Mouse (Mus musculus): ENCODE measurements around the gene Pdzd2. TPM values are rescaled to one million over a fixed set of nuclear protein-coding genes. Genes with fewer than 3 reads are reported as not detected.

Gene Pdzd2
- polyA plus RNA-seq, 1 experiment: 2.4 TPM

DNA sequence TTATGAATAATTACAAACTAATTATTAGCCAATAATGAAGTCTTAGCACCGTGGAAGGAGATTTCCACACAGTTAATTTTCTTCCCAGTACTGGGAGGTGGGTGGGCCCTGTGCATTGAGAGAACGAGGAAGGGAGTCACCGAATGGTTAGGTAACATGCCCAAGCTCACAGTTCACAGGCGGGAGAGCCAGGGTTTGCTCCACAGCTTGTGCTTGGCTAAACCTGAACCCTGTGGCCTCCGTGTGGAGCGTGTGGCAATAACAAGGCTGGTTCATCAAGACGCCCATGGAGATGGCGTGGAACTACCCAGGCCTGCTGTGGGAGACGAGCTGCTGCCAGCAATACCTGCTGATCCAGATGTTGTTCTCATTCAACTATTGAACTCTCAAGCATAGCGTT lies 361.9 kb downstream of the Pdzd2 start:
- Histone ChIP-seq H3K27ac (ENCODE audit: insufficient read depth, low read length) (no peak overlapping the region), H3K4me1 (ENCODE audit: control insufficient read depth, insufficient read depth, low read length) (no peaks in the 10 kb centered on the region), H3K4me3 (ENCODE audit: insufficient read depth, low read length) (no peak overlapping the region)
- TF ChIP-seq POLR2A (IDR thresholded peaks at IDR 0.05; ENCODE audit: low read depth, low read length): no peak
- no peak for TF ChIP-seq CTCF (IDR thresholded peaks at IDR 0.05; ENCODE audit: borderline replicate concordance, insufficient read depth, low read length)

DNA sequence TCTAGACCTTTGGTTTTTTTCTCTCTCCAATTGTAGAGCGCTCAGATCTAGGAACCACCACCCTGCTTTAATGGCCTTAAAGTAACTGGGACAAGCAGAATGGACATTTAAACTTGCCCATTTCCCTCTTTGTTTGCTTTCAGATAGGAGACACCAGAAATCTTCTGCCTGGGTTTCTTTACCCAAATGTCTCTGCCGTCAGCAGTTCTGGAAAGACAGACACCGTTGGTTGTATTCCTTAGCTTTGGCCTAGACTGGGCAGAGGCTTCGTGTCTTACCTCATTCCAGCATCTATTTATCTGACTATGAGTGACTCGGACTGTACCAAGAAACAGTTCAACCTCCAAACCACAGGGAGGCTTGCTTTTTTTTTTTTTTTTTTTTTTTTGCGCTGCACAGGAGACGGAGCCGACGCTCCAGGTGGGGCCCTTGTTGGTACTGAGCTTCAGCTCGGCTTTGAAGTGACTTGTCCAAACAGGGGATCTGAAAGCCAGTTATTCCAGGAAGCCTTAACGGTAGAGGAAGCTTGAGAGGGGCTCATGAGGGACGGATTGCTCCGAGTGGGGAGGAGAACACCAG lies 363.1 kb downstream of the Pdzd2 start:
- TF ChIP-seq POLR2A (IDR thresholded peaks at IDR 0.05; ENCODE audit: low read depth, low read length) (no peak), CTCF (IDR thresholded peaks at IDR 0.05; ENCODE audit: borderline replicate concordance, insufficient read depth, low read length) (no peak)
- no peak overlapping the region for H3K27ac ChIP-seq (ENCODE audit: insufficient read depth, low read length)
- no peak overlapping the region for H3K4me3 ChIP-seq (ENCODE audit: insufficient read depth, low read length)
- H3K4me1 ChIP-seq (ENCODE audit: control insufficient read depth, insufficient read depth, low read length): no peaks in the 10 kb centered on the region

DNA sequence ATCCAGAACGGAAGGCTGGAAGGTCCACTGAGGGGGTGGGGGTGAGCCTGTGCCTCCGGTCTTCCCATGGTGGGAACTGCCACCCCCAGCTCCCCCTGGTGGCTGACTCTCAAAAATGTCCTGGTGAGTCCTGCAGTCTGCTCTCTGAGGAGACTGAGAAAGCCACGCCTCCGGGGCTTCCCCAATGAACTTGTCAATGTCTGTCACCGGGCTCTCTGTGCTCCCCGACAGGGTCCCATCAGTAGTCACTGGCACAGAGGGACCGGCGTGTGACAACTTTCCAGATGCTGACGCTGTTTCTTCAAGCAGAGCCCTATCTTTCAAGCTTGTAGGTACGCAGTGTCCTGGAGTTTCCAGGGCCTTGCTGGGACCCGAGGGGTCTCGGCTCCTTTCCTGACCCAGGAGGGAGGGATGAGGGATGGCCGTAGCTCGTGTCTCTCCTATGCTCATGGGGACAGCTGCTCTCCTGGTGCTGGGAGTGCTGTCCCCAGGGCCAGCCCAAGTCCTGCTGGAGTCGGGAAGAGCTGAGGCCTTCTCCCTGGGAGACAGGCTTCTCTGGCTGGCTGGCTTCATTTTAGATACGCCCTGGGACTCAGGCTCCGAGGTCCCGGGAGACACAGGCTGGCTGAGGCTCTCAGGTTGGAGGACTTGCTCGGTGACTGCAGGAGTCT lies 363.9 kb downstream of the Pdzd2 start:
- H3K4me1 ChIP-seq (ENCODE audit: control insufficient read depth, insufficient read depth, low read length): no peaks in the 10 kb centered on the region
- H3K27ac ChIP-seq (ENCODE audit: insufficient read depth, low read length): no peak overlapping the region
- TF ChIP-seq CTCF (IDR thresholded peaks at IDR 0.05; ENCODE audit: borderline replicate concordance, insufficient read depth, low read length) (peak; percentile 60), POLR2A (IDR thresholded peaks at IDR 0.05; ENCODE audit: low read depth, low read length) (no peak)
- H3K4me3 ChIP-seq (ENCODE audit: insufficient read depth, low read length): peak overlapping the region; percentile 7; the same call in 1 of the 2 replicates

DNA sequence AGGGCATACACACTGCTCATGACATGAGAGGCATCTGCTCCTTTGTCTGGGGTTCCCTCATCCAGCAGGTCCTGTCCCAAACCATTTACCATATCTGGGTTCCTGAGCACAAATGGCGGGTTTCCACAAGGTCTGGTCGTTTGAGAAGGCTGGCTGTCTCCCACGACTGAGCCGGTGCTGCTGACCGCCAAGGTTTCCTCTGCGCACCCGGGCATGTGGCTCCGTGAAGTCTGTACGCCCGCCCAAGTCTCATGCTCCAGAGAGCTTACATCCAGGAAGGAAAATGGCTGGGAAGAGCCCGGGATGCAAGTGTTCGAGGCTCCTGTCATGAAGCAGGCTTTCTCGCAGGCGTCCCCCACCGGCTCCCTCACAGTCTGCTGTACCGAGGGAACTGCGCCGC lies 364.8 kb downstream of the Pdzd2 start:
- no peak overlapping the region for H3K4me3 ChIP-seq (ENCODE audit: insufficient read depth, low read length)
- TF ChIP-seq POLR2A (IDR thresholded peaks at IDR 0.05; ENCODE audit: low read depth, low read length): no peak
- TF ChIP-seq CTCF (IDR thresholded peaks at IDR 0.05; ENCODE audit: borderline replicate concordance, insufficient read depth, low read length): no peak
- H3K27ac ChIP-seq (ENCODE audit: insufficient read depth, low read length): no peak overlapping the region
- H3K4me1 ChIP-seq (ENCODE audit: control insufficient read depth, insufficient read depth, low read length): no peaks in the 10 kb centered on the region

DNA sequence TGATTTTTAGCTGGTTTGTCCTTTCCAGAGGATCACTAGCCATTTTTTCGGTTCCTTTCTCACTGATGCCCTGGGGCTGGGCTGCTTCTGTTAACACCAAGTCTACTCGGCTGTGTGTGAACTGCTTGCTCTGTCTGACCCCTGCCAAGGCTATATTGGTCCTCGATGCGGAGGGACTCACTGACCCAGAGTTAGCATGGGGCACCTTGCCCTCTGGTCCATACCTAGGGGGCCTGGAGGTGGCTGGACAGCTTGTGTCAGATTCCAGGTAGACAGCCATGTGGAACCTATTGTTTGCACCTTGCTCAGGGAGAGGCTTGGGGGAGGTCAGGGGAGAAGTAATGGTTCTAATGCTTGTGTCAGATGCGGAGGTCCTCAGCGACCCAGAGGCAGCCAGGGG lies 365.8 kb downstream of the Pdzd2 start:
- Histone ChIP-seq H3K4me1 (ENCODE audit: control insufficient read depth, insufficient read depth, low read length) (no peaks in the 10 kb centered on the region), H3K27ac (ENCODE audit: insufficient read depth, low read length) (no peak overlapping the region), H3K4me3 (ENCODE audit: insufficient read depth, low read length) (no peak overlapping the region)
- TF ChIP-seq POLR2A (IDR thresholded peaks at IDR 0.05; ENCODE audit: low read depth, low read length): no peak
- no peak for TF ChIP-seq CTCF (IDR thresholded peaks at IDR 0.05; ENCODE audit: borderline replicate concordance, insufficient read depth, low read length)

DNA sequence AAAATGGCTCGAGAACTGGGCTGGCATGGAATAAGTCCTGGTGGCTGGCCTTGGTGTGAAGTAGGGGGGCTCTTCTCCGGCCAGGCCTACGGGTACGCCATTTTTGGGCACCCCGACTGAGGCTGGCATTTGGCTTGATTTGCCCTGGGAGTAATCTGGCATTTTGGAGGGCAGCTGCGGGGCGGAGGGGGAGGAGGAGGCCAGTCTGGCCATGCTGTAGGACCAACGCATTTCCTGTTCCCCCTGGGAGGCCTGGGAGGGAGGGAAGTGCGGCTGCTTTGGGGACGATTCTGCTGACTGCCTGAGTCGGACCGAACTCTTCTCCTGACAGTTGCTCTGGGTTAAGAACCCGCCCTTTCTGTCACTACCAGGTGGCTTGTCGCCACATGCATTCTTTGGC lies 366.2 kb downstream of the Pdzd2 start:
- TF ChIP-seq CTCF (IDR thresholded peaks at IDR 0.05; ENCODE audit: borderline replicate concordance, insufficient read depth, low read length) (no peak), POLR2A (IDR thresholded peaks at IDR 0.05; ENCODE audit: low read depth, low read length) (no peak)
- Histone ChIP-seq H3K27ac (ENCODE audit: insufficient read depth, low read length) (no peak overlapping the region), H3K4me1 (ENCODE audit: control insufficient read depth, insufficient read depth, low read length) (no peaks in the 10 kb centered on the region), H3K4me3 (ENCODE audit: insufficient read depth, low read length) (no peak overlapping the region)

DNA sequence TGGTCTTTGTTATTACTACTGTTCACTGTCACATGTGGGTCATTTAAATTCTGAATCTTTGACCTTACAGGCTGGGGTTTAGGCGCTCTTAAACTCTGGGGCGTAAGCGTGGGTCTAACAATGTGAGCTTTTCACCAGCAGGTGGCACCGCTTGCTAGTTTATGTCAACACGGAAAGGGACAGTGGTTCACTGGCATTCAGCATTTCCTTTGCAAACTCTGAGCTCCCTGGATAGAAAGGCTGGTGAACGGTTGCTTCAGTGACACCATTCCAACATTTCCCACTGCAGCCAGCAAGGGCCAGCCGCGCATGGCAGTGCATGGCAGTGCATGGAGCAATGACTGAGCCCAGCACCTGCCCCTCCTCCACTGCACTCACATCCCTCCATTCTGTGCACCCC lies 368.5 kb downstream of the Pdzd2 start:
- H3K27ac ChIP-seq (ENCODE audit: insufficient read depth, low read length): no peak overlapping the region
- no peaks in the 10 kb centered on the region for H3K4me1 ChIP-seq (ENCODE audit: control insufficient read depth, insufficient read depth, low read length)
- TF ChIP-seq CTCF (IDR thresholded peaks at IDR 0.05; ENCODE audit: borderline replicate concordance, insufficient read depth, low read length): peak; percentile 82
- no peak for TF ChIP-seq POLR2A (IDR thresholded peaks at IDR 0.05; ENCODE audit: low read depth, low read length)
- no peak overlapping the region for H3K4me3 ChIP-seq (ENCODE audit: insufficient read depth, low read length)

DNA sequence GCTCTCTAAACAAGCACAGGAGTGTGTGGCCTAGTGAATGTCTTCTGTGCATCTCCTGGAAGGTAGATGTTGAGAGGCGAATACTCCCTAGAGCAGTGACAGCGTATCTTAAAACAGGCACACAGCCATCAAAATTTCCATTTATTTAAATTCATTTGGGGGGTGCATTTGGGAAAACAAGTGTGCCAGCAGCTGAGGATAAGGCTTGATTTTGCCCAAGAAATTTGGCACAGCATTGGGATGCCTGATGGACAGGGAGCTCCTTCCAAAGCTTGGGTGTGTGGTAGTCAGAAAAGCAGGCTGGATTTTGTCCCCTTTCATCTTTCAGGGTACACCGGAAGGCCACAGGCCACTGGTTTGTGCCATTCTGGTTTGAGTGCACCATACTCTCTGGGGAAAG lies 369.6 kb downstream of the Pdzd2 start:
- TF ChIP-seq CTCF (IDR thresholded peaks at IDR 0.05; ENCODE audit: borderline replicate concordance, insufficient read depth, low read length) (no peak), POLR2A (IDR thresholded peaks at IDR 0.05; ENCODE audit: low read depth, low read length) (no peak)

DNA sequence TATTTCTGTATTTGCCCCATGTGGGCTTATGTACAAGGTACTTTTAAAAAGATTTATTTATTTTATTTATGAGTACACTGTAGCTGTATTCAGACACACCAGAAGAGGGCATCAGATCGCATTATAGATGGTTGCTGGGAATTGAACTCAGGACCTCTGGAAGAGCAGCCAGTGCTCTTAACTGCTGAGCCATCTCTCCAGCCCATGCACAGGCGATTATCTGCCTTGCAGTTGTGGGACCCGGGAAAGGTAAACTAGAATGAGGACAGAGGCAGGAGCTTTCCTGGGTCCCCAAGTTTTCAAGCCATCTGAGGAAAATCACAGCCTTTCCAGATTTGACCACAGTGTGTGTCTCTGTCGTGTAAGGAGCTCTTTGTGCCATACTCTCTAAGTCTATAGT lies 370.9 kb downstream of the Pdzd2 start:
- no peak overlapping the region for H3K27ac ChIP-seq (ENCODE audit: insufficient read depth, low read length)
- TF ChIP-seq POLR2A (IDR thresholded peaks at IDR 0.05; ENCODE audit: low read depth, low read length) (no peak), CTCF (IDR thresholded peaks at IDR 0.05; ENCODE audit: borderline replicate concordance, insufficient read depth, low read length) (no peak)
- H3K4me3 ChIP-seq (ENCODE audit: insufficient read depth, low read length): no peak overlapping the region
- H3K4me1 ChIP-seq (ENCODE audit: control insufficient read depth, insufficient read depth, low read length): no peaks in the 10 kb centered on the region

More for the DNA sequence above, 369.6 kb downstream of the Pdzd2 start:
- H3K27ac ChIP-seq (ENCODE audit: insufficient read depth, low read length): no peak overlapping the region
- no peaks in the 10 kb centered on the region for H3K4me1 ChIP-seq (ENCODE audit: control insufficient read depth, insufficient read depth, low read length)
- H3K4me3 ChIP-seq (ENCODE audit: insufficient read depth, low read length): no peak overlapping the region

DNA sequence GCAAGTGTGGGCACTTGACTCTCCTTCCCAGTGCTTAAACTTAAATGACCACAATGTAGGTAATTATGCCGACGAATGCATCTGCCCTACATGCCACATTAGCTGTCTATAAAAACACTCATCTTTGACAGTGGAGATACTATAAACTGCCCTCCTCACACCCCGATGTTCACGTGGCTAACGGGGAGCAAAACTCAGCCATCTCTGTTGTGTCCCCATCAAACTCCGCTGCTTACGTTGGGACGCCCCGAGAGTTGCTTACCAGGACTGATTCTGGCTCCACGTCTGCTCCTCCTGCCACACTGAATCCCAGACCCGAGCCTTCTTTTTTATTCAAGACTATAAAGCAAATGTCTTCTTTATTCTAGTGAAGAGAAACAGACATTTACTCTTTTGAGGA lies 371.4 kb downstream of the Pdzd2 start:
- Histone ChIP-seq H3K4me1 (ENCODE audit: control insufficient read depth, insufficient read depth, low read length) (no peaks in the 10 kb centered on the region), H3K4me3 (ENCODE audit: insufficient read depth, low read length) (no peak overlapping the region), H3K27ac (ENCODE audit: insufficient read depth, low read length) (no peak overlapping the region)
- no peak for TF ChIP-seq POLR2A (IDR thresholded peaks at IDR 0.05; ENCODE audit: low read depth, low read length)
- no peak for TF ChIP-seq CTCF (IDR thresholded peaks at IDR 0.05; ENCODE audit: borderline replicate concordance, insufficient read depth, low read length)

Measured in embryonic fibroblast, embryonic 13.5 days (primary cell).